Mouse (Mus musculus) liver (tissue): ENCODE results near the gene Gm49342.

ENCODE experiments used
- DNase-seq: peaks from one replicate; pipeline ENCODE4 v3.0.0-alpha.2; 2020; ENCODE audit warnings: mixed read lengths

Gm49342 gene

DNA sequence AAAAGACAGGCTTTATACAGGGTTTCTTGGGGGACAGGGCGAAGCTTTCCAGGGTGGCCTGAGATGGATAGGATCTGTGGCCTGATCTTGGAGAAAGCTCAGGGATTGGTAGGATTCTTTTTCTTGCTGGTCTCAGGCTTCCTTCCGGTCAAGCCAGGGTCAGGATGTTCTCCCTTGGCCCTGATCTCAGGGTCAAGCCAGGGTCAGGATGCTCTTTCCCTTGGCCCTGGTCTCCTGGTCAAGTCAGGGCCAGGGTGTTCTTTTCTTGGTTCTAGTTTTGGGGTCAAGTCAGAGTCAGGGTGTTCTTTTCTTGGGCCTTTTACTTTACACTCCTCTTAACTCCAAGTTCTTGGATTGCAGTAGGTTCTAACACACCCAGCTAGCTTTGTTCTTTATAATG is 43.4 kb downstream of the Gm49342 start:
- DNase-seq: no peak

- DNase-seq: no peak
Observed at GRCm38 (mm10) chr14:50991037-50991436, 46.7 kb downstream of the Gm49342 start.

DNA sequence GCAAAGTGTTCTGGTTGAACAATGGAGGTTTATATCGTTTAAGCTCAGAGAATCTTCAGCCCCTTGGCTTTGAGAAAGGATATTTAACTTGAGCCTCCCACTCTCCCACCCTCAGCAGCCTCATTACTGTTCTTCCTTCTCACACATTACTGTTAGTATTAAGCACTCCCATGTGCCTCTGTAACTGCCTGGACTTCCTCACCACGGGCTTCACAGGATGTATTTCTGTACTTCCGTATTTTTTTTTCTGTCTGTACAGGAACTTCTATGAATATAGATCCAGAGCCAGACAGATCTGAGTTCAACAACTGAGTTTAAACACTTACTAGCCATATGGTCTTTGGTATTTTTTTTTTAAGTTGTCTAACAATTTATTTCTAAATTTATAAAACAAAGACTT is 52.8 kb downstream of the Gm49342 start:
- no peak for DNase-seq

GRCm38 (mm10) chr14:50997999-50998666 is 53.8 kb downstream of the Gm49342 start:
- DNase-seq: no peak

GRCm38 (mm10) chr14:51007152-51007801 is 63.0 kb downstream of the Gm49342 start, which contains the start of gene Rnase10:
Gene Rnase10, plus strand, starts transcription at chr14:51007751.
- no peak for DNase-seq

DNA sequence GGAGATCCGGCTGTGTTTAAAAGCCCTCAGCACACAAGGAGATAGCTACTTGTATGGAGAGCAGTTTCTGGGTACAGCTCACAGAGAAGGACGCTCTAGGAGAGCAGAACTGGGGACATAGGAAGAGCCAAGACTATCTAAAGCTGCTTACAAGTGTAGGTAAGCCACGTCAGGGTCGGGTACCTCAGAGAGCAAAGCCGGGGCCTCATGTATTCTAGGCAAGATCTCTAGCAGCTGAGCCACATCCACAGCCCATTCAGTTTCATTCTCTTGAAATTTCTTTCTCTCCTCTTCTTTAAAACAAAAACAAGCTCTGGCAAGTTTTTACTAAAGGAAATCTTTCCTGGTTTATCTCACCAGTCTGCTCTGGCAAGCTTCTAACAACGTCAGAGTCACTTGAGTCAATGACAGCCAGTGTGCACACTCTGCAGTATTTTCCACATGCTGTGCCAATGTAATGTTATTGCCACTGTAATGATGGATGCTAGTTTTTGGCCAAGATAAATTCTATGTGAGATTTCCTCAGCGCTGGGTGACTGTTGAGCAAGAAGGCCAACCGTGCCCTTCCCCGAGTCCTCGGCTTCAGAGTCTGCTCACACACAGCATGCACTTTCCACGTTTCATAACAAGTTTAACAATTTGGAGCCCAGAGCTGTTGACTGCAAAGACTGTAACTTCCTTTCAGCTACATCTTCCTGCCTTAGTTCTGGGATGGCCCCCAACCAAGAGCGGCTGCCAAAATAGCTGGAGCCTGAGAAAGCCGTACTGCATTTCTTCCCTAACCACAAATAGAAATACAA is 63.8 kb downstream of the Gm49342 start:
- DNase-seq: no peak

- DNase-seq: no peak
Observed at GRCm38 (mm10) chr14:51008781-51009180, 64.5 kb downstream of the Gm49342 start.

GRCm38 (mm10) chr14:51009572-51009971 is 65.3 kb downstream of the Gm49342 start:
- DNase-seq: no peak
